7 mouse cellular contexts compared by ENCODE assay signal in genomic region chr4:129490972-129491880, GRCm38 (mm10). TPM values are rescaled to one million over a fixed set of nuclear protein-coding genes. Genes with fewer than 3 reads are reported as not detected.
DNase-seq lines count a peak whose midpoint lies in the region; ATAC-seq and TF ChIP-seq lines count a peak whose summit lies in the region.

TSS of gene Tssk3 (minus strand) at chr4:129491022.
TSS of gene Fam229a (plus strand) at chr4:129491190.

- peaks cover 2% of the 10 kb centered on the region for H3K4me1 ChIP-seq in ES-Bruce4 (ENCODE audit: control insufficient read depth, insufficient read depth, low read length)
- H3K4me1 ChIP-seq in embryonic facial prominence, embryonic 10.5 days = peaks cover 28% of the 10 kb centered on the region
- H3K4me1 ChIP-seq in intestine, embryonic 15.5 days (replicated peaks) = peaks cover 11% of the 10 kb centered on the region
- H3K4me1 ChIP-seq in liver, postnatal 0 days (ENCODE audit: insufficient read depth) = peaks cover 9% of the 10 kb centered on the region
- H3K4me1 ChIP-seq in olfactory bulb, adult 2 months (ENCODE audit: control insufficient read depth, insufficient read depth, low read length) = peaks cover 19% of the 10 kb centered on the region

- TF ChIP-seq CTCF in ES-Bruce4 (IDR thresholded peaks at IDR 0.05; ENCODE audit: low read depth, low read length) = no peak
- TF ChIP-seq CTCF in liver, postnatal 0 days (IDR thresholded peaks at IDR 0.05; ENCODE audit: low read depth) = peak; percentile 26; the same call in 1 of the 2 replicates
- no peak for TF ChIP-seq CTCF in olfactory bulb, adult 2 months (IDR thresholded peaks at IDR 0.05; ENCODE audit: insufficient read depth, low read depth, low read length)

- H3K27ac ChIP-seq in ES-Bruce4 (ENCODE audit: insufficient read depth, low read length) = no peak within 1 kb of the TSS
- 0 out of 2 replicates have a peak within 1 kb of the TSS, but pooled peaks have one; percentile 11 for H3K27ac ChIP-seq in embryonic facial prominence, embryonic 10.5 days (replicated peaks)
- no peak within 1 kb of the TSS for H3K27ac ChIP-seq in intestine, embryonic 15.5 days
- H3K27ac ChIP-seq in liver, postnatal 0 days (ENCODE audit: low read depth) = no peak within 1 kb of the TSS
- H3K27ac ChIP-seq in olfactory bulb, adult 2 months (ENCODE audit: insufficient read depth, low read depth, low read length) = no peak within 1 kb of the TSS

- H3K4me3 ChIP-seq in ES-Bruce4 (ENCODE audit: low read depth, low read length) = peak within 1 kb of the TSS; percentile 27
- peak within 1 kb of the TSS; percentile 51 for H3K4me3 ChIP-seq in embryonic facial prominence, embryonic 10.5 days
- H3K4me3 ChIP-seq in intestine, embryonic 15.5 days (replicated peaks) = peak within 1 kb of the TSS; percentile 32
- peak within 1 kb of the TSS; percentile 36 for H3K4me3 ChIP-seq in liver, postnatal 0 days (ENCODE audit: low read depth, low read length)
- H3K4me3 ChIP-seq in olfactory bulb, adult 2 months (ENCODE audit: insufficient read depth, low read depth, low read length) = peak within 1 kb of the TSS; percentile 29

- no peak for TF ChIP-seq POLR2A in ES-Bruce4 (IDR thresholded peaks at IDR 0.05; ENCODE audit: insufficient read depth, low read length)
- no peak for TF ChIP-seq POLR2A in olfactory bulb, adult 2 months (IDR thresholded peaks at IDR 0.05; ENCODE audit: insufficient read depth, low read depth, low read length)

- peak; percentile 53 for DNase-seq in CD4-positive helper T cell, adult 2 months (ENCODE audit: low read depth, low spot score)
- DNase-seq in embryonic facial prominence, embryonic 10.5 days (ENCODE audit: low spot score) = peak; percentile 67
- DNase-seq in liver, postnatal 0 days = peak; percentile 40
- no peak for DNase-seq in spleen, postnatal 14 days (ENCODE audit: low spot score in 2 of 2)

- peak within 1 kb of the TSS; percentile 80 for H3K4me2 ChIP-seq in intestine, embryonic 15.5 days (replicated peaks)
- H3K4me2 ChIP-seq in liver, postnatal 0 days (ENCODE audit: low read depth, low read length) = peak within 1 kb of the TSS; percentile 62

- WGBS in embryonic facial prominence, embryonic 10.5 days = 3% methylated on average over 70 of the region's 70 CpGs
- 6% methylated on average over 70 of the region's 70 CpGs for WGBS in intestine, embryonic 15.5 days
- 8% methylated on average over 68 of the region's 70 CpGs for WGBS in liver, postnatal 0 days (ENCODE audit: insufficient replicate concordance)
- WGBS in olfactory bulb, adult 2 months = 15% methylated on average over 70 of the region's 70 CpGs

- H3K27me3 ChIP-seq in ES-Bruce4 (ENCODE audit: control insufficient read depth, insufficient read depth, low read length, poor library complexity, severe bottlenecking) = no peaks in the 10 kb centered on the region
- peaks cover 41% of the 10 kb centered on the region for H3K27me3 ChIP-seq in embryonic facial prominence, embryonic 10.5 days (replicated peaks; ENCODE audit: low read depth, poor library complexity, severe bottlenecking)
- H3K27me3 ChIP-seq in intestine, embryonic 15.5 days (replicated peaks) = peaks cover 13% of the 10 kb centered on the region
- H3K27me3 ChIP-seq in liver, postnatal 0 days (ENCODE audit: insufficient read depth, low read length) = peaks cover 16% of the 10 kb centered on the region

- TF ChIP-seq EP300 in ES-Bruce4 (IDR thresholded peaks at IDR 0.05; ENCODE audit: insufficient read depth, low read depth, low read length) = no peak
- TF ChIP-seq EP300 in liver, postnatal 0 days (IDR thresholded peaks at IDR 0.05; ENCODE audit: low read depth) = no peak

- H3K9me3 ChIP-seq in ES-Bruce4 (replicated peaks; ENCODE audit: control insufficient read depth, insufficient read depth, low read length, poor library complexity, severe bottlenecking) = no peaks in the 10 kb centered on the region
- H3K9me3 ChIP-seq in embryonic facial prominence, embryonic 10.5 days = no peaks in the 10 kb centered on the region
- H3K9me3 ChIP-seq in intestine, embryonic 15.5 days = no peaks in the 10 kb centered on the region
- H3K9me3 ChIP-seq in liver, postnatal 0 days (ENCODE audit: low read length) = no peaks in the 10 kb centered on the region

- H3K36me3 ChIP-seq in ES-Bruce4 (ENCODE audit: control insufficient read depth, insufficient read depth, low read length, poor library complexity, severe bottlenecking) = peaks cover 11% of the 10 kb centered on the region
- H3K36me3 ChIP-seq in embryonic facial prominence, embryonic 10.5 days (replicated peaks) = peaks cover 35% of the 10 kb centered on the region
- peaks cover 14% of the 10 kb centered on the region; the same call in 1 of the 2 replicates for H3K36me3 ChIP-seq in intestine, embryonic 15.5 days
- peaks cover 34% of the 10 kb centered on the region for H3K36me3 ChIP-seq in liver, postnatal 0 days (replicated peaks; ENCODE audit: insufficient read depth, low read length)

- ATAC-seq in intestine, embryonic 15.5 days = peak; percentile 67
- ATAC-seq in liver, postnatal 0 days = peak; percentile 68

- peak within 1 kb of the TSS; percentile 27 for H3K9ac ChIP-seq in ES-Bruce4 (ENCODE audit: low read depth, poor library complexity, severe bottlenecking)
- peak within 1 kb of the TSS; percentile 42 for H3K9ac ChIP-seq in intestine, embryonic 15.5 days
- peak within 1 kb of the TSS; percentile 44 for H3K9ac ChIP-seq in liver, postnatal 0 days (replicated peaks)

RNA-seq across cellular contexts. Expression of gene Tssk3, which starts in this region (rescaled TPM):
- polyA plus RNA-seq in ES-Bruce4 (2011; ENCODE audit: insufficient read depth, insufficient read length, low read depth, missing spikeins) = not detected in 2 replicates
- polyA plus RNA-seq in embryonic facial prominence, embryonic 10.5 days (2016; fragmentation: Nextera tagmentation; extraction: Ambion mirVana) = not detected in 2 replicates
- not detected in 2 replicates for polyA plus RNA-seq in intestine, embryonic 15.5 days (2015; fragmentation: Nextera tagmentation; extraction: Ambion mirVana)
- 0.11 and 0.14 TPM in 2 replicates for polyA plus RNA-seq in liver, postnatal 0 days (2015; fragmentation: Nextera tagmentation; extraction: Ambion mirVana)
- not detected in 2 replicates for polyA plus RNA-seq in olfactory bulb, adult 2 months (2012; ENCODE audit: insufficient read depth, insufficient read length, low replicate concordance, missing spikeins)

RNA-seq across cellular contexts. Expression of gene Fam229a, which starts in this region (rescaled TPM):
- polyA plus RNA-seq in ES-Bruce4 (2011; ENCODE audit: insufficient read depth, insufficient read length, low read depth, missing spikeins) = not detected in 2 replicates
- not detected in 2 replicates for polyA plus RNA-seq in embryonic facial prominence, embryonic 10.5 days (2016; fragmentation: Nextera tagmentation; extraction: Ambion mirVana)
- not detected in 2 replicates for polyA plus RNA-seq in intestine, embryonic 15.5 days (2015; fragmentation: Nextera tagmentation; extraction: Ambion mirVana)
- polyA plus RNA-seq in liver, postnatal 0 days (2015; fragmentation: Nextera tagmentation; extraction: Ambion mirVana) = 0.41 and 0.88 TPM in 2 replicates
- not detected in 2 replicates for polyA plus RNA-seq in olfactory bulb, adult 2 months (2012; ENCODE audit: insufficient read depth, insufficient read length, low replicate concordance, missing spikeins)

Comparison
In these comparisons a context has a peak if more than half of its experiments do, and no peak if none do; other contexts are left out.
1. Peak in DNase-seq, H3K4me3 ChIP-seq and H3K27ac ChIP-seq in embryonic facial prominence, embryonic 10.5 days; RNA of the genes that start here not detected or under 1 TPM.
2. Peak in ATAC-seq, H3K4me3 ChIP-seq, H3K9ac ChIP-seq and H3K4me2 ChIP-seq in intestine, embryonic 15.5 days; RNA of the genes that start here not detected or under 1 TPM.
3. Peak in DNase-seq, ATAC-seq, H3K4me3 ChIP-seq, H3K9ac ChIP-seq and H3K4me2 ChIP-seq in liver, postnatal 0 days; RNA of the genes that start here not detected or under 1 TPM.